Mouse (Mus musculus): ENCODE measurements around the gene Cmss1. TPM values are rescaled to one million over a fixed set of nuclear protein-coding genes. Genes with fewer than 3 reads are reported as not detected.

Gene Cmss1
- total RNA-seq, 2 experiments from 2014 or later: 16.6 to 18.9 TPM

DNA sequence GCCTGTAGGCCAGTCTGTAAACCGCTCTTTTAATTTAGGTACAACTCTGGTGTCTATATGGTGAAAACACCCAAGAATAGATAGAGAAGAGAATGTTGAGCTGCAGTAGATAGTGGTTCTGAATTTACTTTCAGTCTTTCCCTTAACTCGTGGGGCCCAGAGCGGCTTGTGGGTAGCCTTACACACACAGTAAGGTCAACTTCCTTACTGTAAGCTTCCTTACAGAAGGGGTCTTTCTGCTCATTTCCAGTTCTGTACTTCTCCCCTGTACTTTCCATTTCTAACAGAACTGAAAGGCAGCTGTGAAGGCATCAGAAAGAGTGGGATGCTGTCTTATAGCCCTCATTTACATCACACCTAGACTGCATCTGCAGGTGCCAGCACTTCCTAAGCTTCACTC is 175.4 kb downstream of the Cmss1 start:
- no peak for DNase-seq (ENCODE audit: low spot score in 2 of 2)

GRCm38 (mm10) chr16:57428977-57429376 is 177.7 kb downstream of the Cmss1 start:
- DNase-seq (ENCODE audit: low spot score in 2 of 2): no peak

DNA sequence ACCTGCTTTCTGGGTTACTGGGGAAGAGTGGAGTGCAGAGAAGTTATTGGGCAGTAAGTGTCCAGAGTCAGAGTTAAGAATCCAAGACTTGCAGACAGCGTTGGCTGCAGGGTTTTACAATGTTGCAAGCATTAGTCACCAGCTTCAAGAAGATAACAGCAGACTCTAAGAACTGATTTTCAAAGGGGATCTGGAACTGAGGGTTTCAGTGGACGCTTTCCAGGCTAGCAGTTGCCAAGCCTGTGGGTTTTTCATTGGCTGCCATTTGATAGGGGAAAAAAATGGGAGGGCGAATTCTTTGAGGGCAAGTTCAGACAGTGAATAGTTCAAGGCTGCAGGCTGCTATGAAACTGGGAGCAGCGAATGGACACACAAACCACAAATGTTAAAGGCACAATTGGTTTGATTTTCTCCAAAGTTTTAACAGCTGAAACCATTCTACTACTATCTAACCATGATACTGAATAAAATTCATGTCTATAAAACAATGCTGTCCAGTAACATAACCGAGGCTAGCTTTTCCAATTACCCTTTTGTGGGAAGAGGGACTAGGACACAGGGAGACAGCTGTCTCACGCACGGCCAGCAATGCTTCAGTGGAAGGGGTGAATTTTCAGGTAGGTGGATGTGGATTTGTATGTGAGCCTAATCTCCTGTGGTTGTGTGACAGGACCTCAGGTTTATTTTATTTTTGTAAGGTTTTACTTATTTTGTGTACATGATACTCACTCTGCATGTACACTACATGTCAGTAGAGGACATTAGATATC is 179.0 kb downstream of the Cmss1 start:
- no peak for DNase-seq (ENCODE audit: low spot score in 2 of 2)

- DNase-seq (ENCODE audit: low spot score in 2 of 2): no peak
Measured at GRCm38 (mm10) chr16:57426680-57427079, 180.0 kb downstream of the Cmss1 start.

GRCm38 (mm10) chr16:57423001-57423800 is 183.5 kb downstream of the Cmss1 start:
- no peak for DNase-seq (ENCODE audit: low spot score in 2 of 2)

GRCm38 (mm10) chr16:57421680-57422417 is 184.8 kb downstream of the Cmss1 start:
- DNase-seq (ENCODE audit: low spot score in 2 of 2): no peak

GRCm38 (mm10) chr16:57420773-57421556 is 185.7 kb downstream of the Cmss1 start:
- DNase-seq (ENCODE audit: low spot score in 2 of 2): no peak

GRCm38 (mm10) chr16:57419881-57420280 is 186.8 kb downstream of the Cmss1 start:
- DNase-seq (ENCODE audit: low spot score in 2 of 2): no peak

DNA sequence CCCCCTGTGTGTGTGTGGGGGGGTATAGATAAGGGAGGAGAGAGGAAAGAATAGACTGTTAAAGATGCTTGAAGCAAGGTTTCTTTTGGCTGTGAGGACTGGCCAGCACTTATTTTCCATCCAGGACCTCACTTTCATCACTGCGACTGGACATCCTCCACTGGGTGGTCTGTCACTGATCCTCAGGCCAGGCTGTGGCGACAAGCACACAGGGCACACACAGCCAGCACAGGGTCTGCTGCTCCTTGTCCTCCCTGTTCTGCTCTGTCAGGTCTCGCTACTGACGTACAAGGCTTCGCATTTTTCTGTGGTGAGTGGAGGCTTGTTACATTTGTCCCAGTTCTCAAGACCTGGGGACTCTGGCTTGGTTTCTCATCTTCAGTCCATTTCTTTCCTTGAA is 187.3 kb downstream of the Cmss1 start:
- DNase-seq (ENCODE audit: low spot score in 2 of 2): no peak

DNA sequence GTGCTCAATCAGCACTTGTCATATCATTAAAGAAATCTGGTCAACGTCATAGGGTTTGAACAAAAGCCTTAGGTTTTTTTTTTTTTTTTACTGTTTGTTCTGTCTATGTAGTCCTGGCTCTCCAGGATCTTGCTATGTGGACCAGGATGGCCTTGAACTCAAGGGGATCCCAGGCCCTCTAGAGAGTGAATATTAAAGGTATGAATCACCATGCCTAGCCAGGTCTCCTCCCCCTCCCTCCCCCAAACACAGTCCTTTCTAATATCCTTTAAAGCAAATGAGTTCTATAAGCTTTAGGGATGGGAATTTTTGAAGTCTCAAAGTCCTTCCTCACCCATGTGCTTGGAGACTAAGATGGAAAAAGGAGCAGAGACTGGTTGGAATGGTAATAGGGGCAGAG is 188.7 kb downstream of the Cmss1 start:
- no peak for DNase-seq (ENCODE audit: low spot score in 2 of 2)

GRCm38 (mm10) chr16:57417017-57417416 is 189.6 kb downstream of the Cmss1 start:
- DNase-seq (ENCODE audit: low spot score in 2 of 2): no peak

DNA sequence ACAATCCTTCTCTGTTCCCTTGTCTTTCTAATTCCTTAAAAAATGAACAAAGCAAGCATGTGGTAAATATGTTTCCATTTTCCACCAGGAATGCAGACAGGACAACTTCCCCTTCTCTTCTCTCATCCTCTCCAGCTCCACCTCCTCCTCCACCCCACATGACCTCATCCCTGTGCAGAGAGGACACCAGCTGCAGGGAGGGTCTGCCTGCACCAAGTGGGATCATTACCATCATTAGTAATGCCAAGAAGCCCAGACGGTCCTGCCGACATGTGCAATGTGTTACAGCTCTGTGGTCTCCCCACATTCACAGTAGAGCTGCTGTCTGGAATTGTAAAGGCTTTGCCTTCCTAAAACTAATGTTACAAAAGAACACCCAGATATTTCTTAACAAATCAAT is 190.6 kb downstream of the Cmss1 start:
- no peak for DNase-seq (ENCODE audit: low spot score in 2 of 2)

DNA sequence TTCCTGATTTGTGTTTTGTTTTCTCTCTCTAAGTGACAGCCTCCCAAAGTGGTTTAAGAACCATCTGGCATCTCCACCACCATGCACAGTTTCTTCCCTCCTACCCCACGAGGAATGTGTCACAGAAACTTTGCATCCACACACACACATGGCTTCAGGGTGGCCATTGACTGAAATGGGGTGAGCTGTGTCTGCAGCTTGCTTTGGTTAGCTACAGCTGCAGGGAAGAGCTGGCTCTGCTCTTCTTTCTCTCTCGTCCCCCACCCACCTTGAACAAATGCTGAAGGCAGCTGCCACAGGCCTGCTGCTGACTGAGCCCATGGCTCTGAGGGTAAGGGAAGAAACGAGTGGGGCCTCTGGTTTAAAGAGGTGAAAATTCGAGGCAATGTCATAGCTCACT is 193.9 kb downstream of the Cmss1 start:
- no peak for DNase-seq (ENCODE audit: low spot score in 2 of 2)

DNA sequence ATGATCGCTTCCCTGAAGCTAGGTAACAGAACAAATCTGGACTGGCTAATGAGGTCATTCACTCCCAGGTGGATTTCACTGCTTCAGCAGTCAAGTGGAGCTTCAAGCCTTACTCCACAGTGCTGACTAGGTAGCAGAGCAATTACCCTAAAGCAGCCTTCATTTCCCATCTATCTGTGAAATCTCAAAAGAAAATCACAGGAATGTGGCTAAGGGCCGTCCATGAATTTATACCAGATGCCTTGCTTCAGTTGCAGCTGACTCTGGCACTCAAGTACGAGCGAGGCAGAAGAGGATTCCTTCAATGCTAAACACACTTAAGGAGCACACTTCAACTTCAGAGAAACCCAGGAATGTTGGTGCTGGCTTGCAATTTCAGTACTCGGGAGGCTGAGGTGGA is 202.8 kb downstream of the Cmss1 start:
- no peak for DNase-seq (ENCODE audit: low spot score in 2 of 2)

DNA sequence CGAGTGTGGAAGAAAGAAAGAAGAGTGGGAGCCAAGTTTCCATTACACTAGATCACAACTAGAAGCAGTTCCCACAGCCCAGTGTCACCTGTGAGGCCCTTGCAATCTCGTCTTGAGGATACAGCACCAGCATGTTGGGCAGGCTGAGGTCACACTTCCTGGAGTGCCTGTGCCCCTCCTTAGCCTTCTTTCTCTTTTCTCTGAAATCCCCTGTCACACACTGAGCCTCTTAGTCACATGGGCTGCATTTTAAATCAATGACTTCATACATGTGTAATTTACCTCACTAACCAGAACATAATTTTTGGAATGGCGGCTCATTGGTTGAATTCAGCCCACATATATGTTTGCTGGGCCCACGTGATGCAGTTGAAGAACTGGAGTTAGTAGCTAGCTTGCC is 203.8 kb downstream of the Cmss1 start:
- no peak for DNase-seq (ENCODE audit: low spot score in 2 of 2)

DNA sequence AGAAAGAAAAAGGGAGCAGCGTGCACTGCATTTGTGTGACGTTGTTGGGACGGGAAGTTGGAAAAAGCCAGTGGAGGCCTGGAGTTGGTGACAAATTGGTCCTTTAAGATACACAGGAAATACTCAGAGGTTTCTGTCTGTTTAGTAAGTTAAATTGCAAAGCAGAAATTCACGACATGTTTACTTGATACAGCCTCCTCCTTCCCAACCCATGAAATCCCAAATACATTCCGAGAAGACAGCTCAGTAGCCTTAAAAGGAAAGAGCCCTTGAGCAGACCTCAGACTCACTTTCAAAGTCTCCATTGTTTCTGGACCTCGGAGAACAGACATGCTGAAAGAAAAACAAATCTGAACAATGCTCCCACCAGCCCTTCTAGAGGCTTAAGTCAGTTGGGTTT is 205.0 kb downstream of the Cmss1 start:
- no peak for DNase-seq (ENCODE audit: low spot score in 2 of 2)

DNA sequence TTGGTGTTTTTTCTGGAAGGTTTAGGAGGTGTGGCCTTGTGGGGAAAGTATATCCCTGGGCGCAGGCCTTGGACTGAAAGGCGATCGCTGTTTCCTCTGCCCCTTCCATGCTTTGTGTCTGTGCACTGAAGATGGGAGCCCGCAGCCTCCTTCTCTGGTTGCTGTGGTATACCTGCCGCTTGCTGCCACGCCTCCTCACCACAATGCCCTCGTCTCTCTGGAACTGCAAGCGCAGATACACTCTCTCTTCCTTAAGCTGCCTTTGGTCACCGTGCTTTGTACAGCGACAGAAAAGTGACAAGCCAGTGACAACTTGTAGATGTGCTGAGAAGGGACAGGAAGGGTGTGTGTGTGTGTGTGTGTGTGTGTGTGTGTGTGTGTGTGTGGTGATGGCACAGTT is 207.1 kb downstream of the Cmss1 start:
- no peak for DNase-seq (ENCODE audit: low spot score in 2 of 2)

GRCm38 (mm10) chr16:57398387-57399214 is 208.1 kb downstream of the Cmss1 start:
- DNase-seq (ENCODE audit: low spot score in 2 of 2): peak; percentile 51 to 73

DNA sequence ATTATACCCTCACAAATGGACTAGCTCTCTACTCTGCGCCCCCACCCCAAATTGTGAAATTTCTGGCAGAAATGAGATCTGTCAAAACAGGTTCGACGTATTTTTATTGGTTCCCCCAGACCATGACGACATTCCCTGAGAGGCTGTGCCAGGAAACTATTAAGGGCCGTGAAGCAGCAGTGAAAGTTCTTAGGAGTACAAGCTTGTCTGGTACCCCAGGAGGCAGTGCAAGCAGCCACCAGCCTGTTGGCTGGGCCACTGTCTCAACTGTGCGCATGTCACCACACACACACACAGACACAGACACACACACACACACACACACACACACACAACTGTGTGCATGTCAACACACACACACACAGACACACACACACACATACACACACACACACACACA is 208.8 kb downstream of the Cmss1 start:
- DNase-seq (ENCODE audit: low spot score in 2 of 2): no peak

DNA sequence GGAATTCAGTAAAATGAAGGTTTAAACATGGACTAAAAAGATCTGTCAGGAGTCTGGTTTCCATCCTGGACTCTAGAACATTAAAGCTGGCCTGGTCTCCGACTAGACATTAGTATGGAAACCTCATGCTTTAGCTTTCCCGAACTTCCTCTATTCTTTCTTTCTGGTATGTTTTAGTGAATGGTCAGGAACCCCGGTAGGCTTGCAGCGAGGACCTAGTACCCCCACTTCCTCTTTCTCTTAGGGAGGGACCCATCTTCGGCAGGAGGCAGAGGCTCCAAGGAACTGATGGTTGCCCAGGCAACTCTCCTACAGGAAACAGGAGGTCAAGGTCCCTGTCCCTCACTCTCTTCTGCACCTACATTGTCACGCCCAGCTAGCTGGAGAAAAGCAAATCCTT is 210.4 kb downstream of the Cmss1 start:
- DNase-seq (ENCODE audit: low spot score in 2 of 2): no peak

Data from gastrocnemius, postnatal 4 days (tissue).